Comparison of ENCODE assay signal across 8 mouse cellular contexts in genomic region chr2:151979470-151980354, GRCm38 (mm10). TPM values are rescaled to one million over a fixed set of nuclear protein-coding genes. Genes with fewer than 3 reads are reported as not detected.
A peak's percentile ranks its signal among the peaks of the same experiment; 100 is the strongest.
DNase-seq lines count a peak whose midpoint lies in the region; ATAC-seq and TF ChIP-seq lines count a peak whose summit lies in the region.

Gene Fam110a, minus strand, starts transcription at chr2:151980219.

- DNase-seq in gastrocnemius, adult 8-10 months (ENCODE audit: low spot score in 2 of 2) = peak; percentile 89 to 91
- DNase-seq in hindbrain, postnatal 0 days (ENCODE audit: low spot score) = peak; percentile 95
- DNase-seq in left cerebral cortex, adult 18-20 months (ENCODE audit: low spot score in 2 of 2) = peak; percentile 92 to 94
- DNase-seq in lung, postnatal 4 days = peak; percentile 96 to 97
- DNase-seq in retina, postnatal 1 day = peak; percentile 97
- peak; percentile 88 for DNase-seq in thymus, postnatal 4 days

- no peak for TF ChIP-seq CTCF in cortical plate, adult 2 months (IDR thresholded peaks at IDR 0.05; ENCODE audit: extremely low read depth, insufficient read depth, low read length)
- TF ChIP-seq CTCF in hindbrain, postnatal 0 days (IDR thresholded peaks at IDR 0.05; ENCODE audit: low read depth) = no peak

- H3K9ac ChIP-seq in hindbrain, postnatal 0 days (replicated peaks; ENCODE audit: low read length) = peak within 1 kb of the TSS; percentile 79

- no peaks in the 10 kb centered on the region for H3K9me3 ChIP-seq in hindbrain, postnatal 0 days (ENCODE audit: low read length)

- H3K4me1 ChIP-seq in cortical plate, adult 2 months (ENCODE audit: control insufficient read depth, insufficient read depth, low read length) = no peaks in the 10 kb centered on the region
- H3K4me1 ChIP-seq in hindbrain, postnatal 0 days (ENCODE audit: insufficient read depth, low read length) = peaks cover 19% of the 10 kb centered on the region

- 0 out of 2 replicates have a peak, but pooled peaks have one; percentile 30 for TF ChIP-seq POLR2A in cortical plate, adult 2 months (IDR thresholded peaks at IDR 0.05; ENCODE audit: extremely low read depth, insufficient read depth, low read length)

- no peaks in the 10 kb centered on the region for H3K27me3 ChIP-seq in hindbrain, postnatal 0 days (ENCODE audit: insufficient read depth, low read length)

- peak within 1 kb of the TSS; percentile 97 for H3K4me2 ChIP-seq in hindbrain, postnatal 0 days (ENCODE audit: low read depth, low read length)

- H3K27ac ChIP-seq in cortical plate, adult 2 months (ENCODE audit: insufficient read depth, low read length) = 0 out of 2 replicates have a peak within 1 kb of the TSS, but pooled peaks have one; percentile 24
- H3K27ac ChIP-seq in hindbrain, postnatal 0 days = peak within 1 kb of the TSS; percentile 64

- no peaks in the 10 kb centered on the region for H3K36me3 ChIP-seq in hindbrain, postnatal 0 days (ENCODE audit: insufficient read depth, low read length)

- WGBS in hindbrain, postnatal 0 days = under 1% methylated on average over 46 of the region's 46 CpGs

- ATAC-seq in activated CD4-positive, CD25-positive, alpha-beta regulatory T cell, adult 4 months = peak; percentile 93
- peak; percentile 94 for ATAC-seq in hindbrain, postnatal 0 days

- peak within 1 kb of the TSS; percentile 92 for H3K4me3 ChIP-seq in cortical plate, adult 2 months (ENCODE audit: insufficient read depth, low read length)
- peak within 1 kb of the TSS; percentile 84 for H3K4me3 ChIP-seq in hindbrain, postnatal 0 days (ENCODE audit: low read length)

RNA-seq across cellular contexts. Expression of gene Fam110a, which starts in this region (rescaled TPM):
- polyA plus RNA-seq in activated CD4-positive, CD25-positive, alpha-beta regulatory T cell, adult 4 months (2017; shearing (Covaris generic)) = 10 to 100 TPM; 15.2 to 27.5 TPM
- 6.6 and 6.9 TPM in 2 replicates for polyA plus RNA-seq in cortical plate, adult 2 months (2012; rRNA removed)
- 1 to 10 TPM; 1.3 to 1.5 (median 1.4) TPM for total RNA-seq in gastrocnemius, adult 8-10 months (2022)
- total RNA-seq in hindbrain, postnatal 0 days (2014; rRNA removed) = 25.4 and 27.3 TPM in 2 replicates
- polyA plus RNA-seq in hindbrain, postnatal 0 days (2015; fragmentation: Nextera tagmentation; extraction: Ambion mirVana) = 35.8 and 36.5 TPM in 2 replicates
- 1 to 10 TPM; 7.4 to 7.6 TPM for total RNA-seq in left cerebral cortex, adult 18-20 months (2021)

Comparison
In these comparisons a context has a peak if more than half of its experiments do, and no peak if none do; other contexts are left out.
1. Peak in every context shown above with its lines: DNase-seq, ATAC-seq, H3K4me3 ChIP-seq and H3K27ac ChIP-seq.